Mouse (Mus musculus): ENCODE data around the gene Atad3a.

- TF ChIP-seq MYOD1 (IDR thresholded peaks at IDR 0.05; ENCODE audit: control insufficient read depth, insufficient read length, low read depth) (no peak), CTCF (IDR thresholded peaks at IDR 0.05; ENCODE audit: control insufficient read depth, insufficient read depth, insufficient read length) (no peak)
Observed at GRCm38 (mm10) chr4:155703425-155703929, 57.4 kb downstream of the Atad3a start.

Data from C2C12 (cell line).